In genomic region chr7:49688521-49689399, GRCm38 (mm10) we compare ENCODE assay signal across 19 mouse cellular contexts. TPM values are rescaled to one million over a fixed set of nuclear protein-coding genes. Genes with fewer than 3 reads are reported as not detected.
DNase-seq lines count a peak whose midpoint lies in the region; ATAC-seq and TF ChIP-seq lines count a peak whose summit lies in the region.
"Had no signal": no experiment of that assay in that cellular context is flagged by ENCODE, and none has a peak within 500 bp of the region (broad histone marks: within the 10 kb centered on the region; RNA-seq: fewer than 3 reads in every experiment).

No protein-coding gene starts in this region.

- TF ChIP-seq EP300 in heart, adult 2 months (IDR thresholded peaks at IDR 0.05; ENCODE audit: insufficient read depth, low read depth, low read length), result no peak

- intact Hi-C loops in heart, adult 2 months (cut with DNase I), result no loop called here

- peak overlapping the region; percentile 44 for H3K9ac ChIP-seq in heart, embryonic 13.5 days
- no peak overlapping the region for H3K9ac ChIP-seq in heart, adult 2 months (ENCODE audit: low read depth, low read length)
- H3K9ac ChIP-seq in lung, embryonic 15.5 days, result no peak overlapping the region
- no peak overlapping the region for H3K9ac ChIP-seq in embryonic facial prominence, embryonic 15.5 days
- H3K9ac ChIP-seq: stomach, embryonic 15.5 days had no signal

- no peaks in the 10 kb centered on the region for H3K79me2 ChIP-seq in heart, adult 2 months (replicated peaks; ENCODE audit: control insufficient read depth, insufficient read depth, low read length)

- peak overlapping the region; percentile 55 for H3K4me2 ChIP-seq in heart, embryonic 13.5 days
- H3K4me2 ChIP-seq in lung, embryonic 15.5 days, result peak overlapping the region; percentile 38
- 0 out of 2 replicates have a peak overlapping the region, but pooled peaks have one; percentile 10 for H3K4me2 ChIP-seq in embryonic facial prominence, embryonic 15.5 days (replicated peaks)
- H3K4me2 ChIP-seq: stomach, embryonic 15.5 days had no signal

- no peaks in the 10 kb centered on the region for H3K36me3 ChIP-seq in heart, embryonic 13.5 days
- no peaks in the 10 kb centered on the region for H3K36me3 ChIP-seq in heart, adult 2 months (ENCODE audit: control insufficient read depth, insufficient read depth, low read length)
- H3K36me3 ChIP-seq in lung, embryonic 15.5 days, result no peaks in the 10 kb centered on the region
- H3K36me3 ChIP-seq in embryonic facial prominence, embryonic 15.5 days, result no peaks in the 10 kb centered on the region
- H3K36me3 ChIP-seq: stomach, embryonic 15.5 days had no signal

- H3K4me3 ChIP-seq in heart, embryonic 13.5 days, result 0 out of 2 replicates have a peak overlapping the region, but pooled peaks have one; percentile 13
- no peak overlapping the region for H3K4me3 ChIP-seq in heart, adult 2 months
- no peak overlapping the region for H3K4me3 ChIP-seq in lung, embryonic 15.5 days
- H3K4me3 ChIP-seq in embryonic facial prominence, embryonic 15.5 days (replicated peaks), result no peak overlapping the region
- H3K4me3 ChIP-seq: myocyte; stomach, embryonic 15.5 days had no signal

- H3K27ac ChIP-seq in heart, embryonic 13.5 days (replicated peaks), result no peak overlapping the region
- no peak overlapping the region for H3K27ac ChIP-seq in heart, adult 2 months
- no peak overlapping the region for H3K27ac ChIP-seq in lung, embryonic 15.5 days
- H3K27ac ChIP-seq in embryonic facial prominence, embryonic 15.5 days (replicated peaks), result no peak overlapping the region
- H3K27ac ChIP-seq: stomach, embryonic 15.5 days had no signal

- peaks cover 27% of the 10 kb centered on the region for H3K4me1 ChIP-seq in heart, embryonic 13.5 days
- no peaks in the 10 kb centered on the region for H3K4me1 ChIP-seq in heart, adult 2 months (ENCODE audit: control insufficient read depth, insufficient read depth, low read length)
- H3K4me1 ChIP-seq in lung, embryonic 15.5 days, result peaks cover 19% of the 10 kb centered on the region; the same call in 1 of the 2 replicates
- H3K4me1 ChIP-seq in embryonic facial prominence, embryonic 15.5 days, result peaks cover 10% of the 10 kb centered on the region; the same call in 1 of the 2 replicates

- 8% methylated on average over 10 of the region's 10 CpGs for WGBS in heart, embryonic 13.5 days
- 20% methylated on average over 10 of the region's 10 CpGs for WGBS in heart, adult 2 months
- WGBS in lung, embryonic 15.5 days, result 6% methylated on average over 10 of the region's 10 CpGs
- 9% methylated on average over 10 of the region's 10 CpGs for WGBS in embryonic facial prominence, embryonic 15.5 days

- no peak for TF ChIP-seq POLR2A in heart, adult 2 months (IDR thresholded peaks at IDR 0.05; ENCODE audit: insufficient read depth, low read depth, low read length)

- no peak for TF ChIP-seq CTCF in heart, adult 2 months (IDR thresholded peaks at IDR 0.05)

- peaks cover 64% of the 10 kb centered on the region for H3K27me3 ChIP-seq in heart, embryonic 13.5 days (replicated peaks)
- no peaks in the 10 kb centered on the region for H3K27me3 ChIP-seq in heart, adult 2 months (ENCODE audit: control insufficient read depth, insufficient read depth, low read length)
- peaks cover 39% of the 10 kb centered on the region for H3K27me3 ChIP-seq in lung, embryonic 15.5 days
- H3K27me3 ChIP-seq in embryonic facial prominence, embryonic 15.5 days, result peaks cover 41% of the 10 kb centered on the region

- no peaks in the 10 kb centered on the region for H3K9me3 ChIP-seq in heart, embryonic 13.5 days
- no peaks in the 10 kb centered on the region for H3K9me3 ChIP-seq in lung, embryonic 15.5 days
- no peaks in the 10 kb centered on the region for H3K9me3 ChIP-seq in embryonic facial prominence, embryonic 15.5 days (replicated peaks)
- H3K9me3 ChIP-seq: stomach, embryonic 15.5 days had no signal

- ATAC-seq in heart, embryonic 13.5 days (ENCODE audit: extremely low read depth, insufficient number of reproducible peaks, low FRiP score, low TSS enrichment), result no peak
- no peak for ATAC-seq in lung, embryonic 15.5 days (ENCODE audit: borderline replicate concordance, extremely low read depth, low FRiP score, low TSS enrichment)
- ATAC-seq in embryonic facial prominence, embryonic 15.5 days (ENCODE audit: insufficient number of reproducible peaks, low FRiP score, low TSS enrichment, low read depth), result no peak

- DNase-seq in heart, adult 2 months, result no peak
- DNase-seq in lung, postnatal 4 days, result no peak
- DNase-seq in ES-CJ7 (ENCODE audit: low read depth, low spot score), result peak; percentile 61
- no peak for DNase-seq in adrenal gland, postnatal 4 days (ENCODE audit: low spot score in 2 of 2)
- no peak for DNase-seq in urinary bladder, postnatal 36 days (ENCODE audit: low spot score in 2 of 2)
- DNase-seq: adrenal gland, postnatal 14 days; cerebellum, postnatal 36 days; kidney, postnatal 10 days; left cerebral cortex, postnatal 4 days; right cerebral cortex, postnatal 4 days; thymus, postnatal 36 days had no signal

RNA-seq across cellular contexts. Expression of gene Dbx1, which starts 52.1 kb away (rescaled TPM):
- polyA plus RNA-seq in heart, embryonic 13.5 days (2015; fragmentation: Nextera tagmentation; extraction: Ambion mirVana), result not detected in 2 replicates
- total RNA-seq in heart, adult 2 months (2021), result not detected
- polyA plus RNA-seq in heart, adult 2 months (2012; rRNA removed), result not detected in 2 replicates
- polyA plus RNA-seq in lung, embryonic 15.5 days (2015; fragmentation: Nextera tagmentation; extraction: Ambion mirVana), result not detected in 2 replicates
- polyA plus RNA-seq in embryonic facial prominence, embryonic 15.5 days (2015; fragmentation: Nextera tagmentation; extraction: Ambion mirVana), result 1.7 and 3.7 TPM in 2 replicates
- not detected for total RNA-seq in adrenal gland, postnatal 4 days (2021)
- total RNA-seq: adrenal gland, postnatal 14 days; layer of hippocampus, postnatal 14 days; left cerebral cortex, postnatal 4 days; megakaryocyte progenitor cell, adult 5-6 weeks had no signal
- polyA plus RNA-seq: frontal cortex, adult 2 months; myocyte had no signal
